Mouse (Mus musculus): Measurements from ENCODE around the gene Togaram2.
"Not testable (repeated sequence)": the region's sequence is repeated elsewhere in the genome, so short reads cannot be mapped to it uniquely, and the experiment has no call there.

Togaram2 gene

GRCm38 (mm10) chr17:71673092-71673491, at the start of gene Togaram2:
Gene Togaram2 (plus strand): TSS chr17:71673261.
- peak; percentile 64 for DNase-seq (ENCODE audit: low spot score in 2 of 2)

GRCm38 (mm10) chr17:71631806-71632205, 41.3 kb upstream of the Togaram2 start:
- DNase-seq (ENCODE audit: low spot score in 2 of 2), result no peak

GRCm38 (mm10) chr17:71633350-71633749, 39.7 kb upstream of the Togaram2 start:
- DNase-seq (ENCODE audit: low spot score in 2 of 2), result no peak

- no peak for DNase-seq (ENCODE audit: low spot score in 2 of 2)
These were observed 36.3 kb upstream of the Togaram2 start for GRCm38 (mm10) chr17:71636786-71637185.

GRCm38 (mm10) chr17:71637750-71638265, 35.3 kb upstream of the Togaram2 start:
- no peak for DNase-seq (ENCODE audit: low spot score in 2 of 2)

- not testable (repeated sequence) for DNase-seq (ENCODE audit: low spot score in 2 of 2)
These were observed 34.0 kb upstream of the Togaram2 start for GRCm38 (mm10) chr17:71639056-71639455.

- DNase-seq (ENCODE audit: low spot score in 2 of 2), result no peak
These were observed 32.5 kb upstream of the Togaram2 start for GRCm38 (mm10) chr17:71640421-71641085.

- DNase-seq (ENCODE audit: low spot score in 2 of 2), result no peak
These were observed 30.9 kb upstream of the Togaram2 start for GRCm38 (mm10) chr17:71642190-71642589.

GRCm38 (mm10) chr17:71650011-71650410, 23.1 kb upstream of the Togaram2 start:
- DNase-seq (ENCODE audit: low spot score in 2 of 2), result no peak

- no peak for DNase-seq (ENCODE audit: low spot score in 2 of 2)
These were observed 20.6 kb upstream of the Togaram2 start for GRCm38 (mm10) chr17:71652495-71652894.

- DNase-seq (ENCODE audit: low spot score in 2 of 2), result no peak
These were observed 20.1 kb upstream of the Togaram2 start for GRCm38 (mm10) chr17:71652934-71653333.

GRCm38 (mm10) chr17:71657521-71657920, 15.5 kb upstream of the Togaram2 start:
- DNase-seq (ENCODE audit: low spot score in 2 of 2), result no peak

- no peak for DNase-seq (ENCODE audit: low spot score in 2 of 2)
These were observed 14.4 kb upstream of the Togaram2 start for GRCm38 (mm10) chr17:71658666-71659065.

GRCm38 (mm10) chr17:71660390-71660789, 12.7 kb upstream of the Togaram2 start:
- no peak for DNase-seq (ENCODE audit: low spot score in 2 of 2)

GRCm38 (mm10) chr17:71662751-71663250, 10.3 kb upstream of the Togaram2 start:
- peak; percentile 83 to 87 for DNase-seq (ENCODE audit: low spot score in 2 of 2)

GRCm38 (mm10) chr17:71663491-71663890, 9.6 kb upstream of the Togaram2 start:
- no peak for DNase-seq (ENCODE audit: low spot score in 2 of 2)

GRCm38 (mm10) chr17:71664172-71664571, 8.9 kb upstream of the Togaram2 start:
- no peak for DNase-seq (ENCODE audit: low spot score in 2 of 2)

GRCm38 (mm10) chr17:71665201-71665600, 7.9 kb upstream of the Togaram2 start:
- DNase-seq (ENCODE audit: low spot score in 2 of 2), result no peak

GRCm38 (mm10) chr17:71669511-71669910, 3.5 kb upstream of the Togaram2 start:
- no peak for DNase-seq (ENCODE audit: low spot score in 2 of 2)

GRCm38 (mm10) chr17:71671840-71672546, 1.1 kb upstream of the Togaram2 start:
- DNase-seq (ENCODE audit: low spot score in 2 of 2), result peak in 1 of 2 experiments; percentile 66

- DNase-seq (ENCODE audit: low spot score in 2 of 2), result no peak
These were observed 875 bp downstream of the Togaram2 start for GRCm38 (mm10) chr17:71673936-71674335.

GRCm38 (mm10) chr17:71674886-71675285, 1.8 kb downstream of the Togaram2 start:
- peak in 1 of 2 experiments; percentile 67 for DNase-seq (ENCODE audit: low spot score in 2 of 2)

GRCm38 (mm10) chr17:71681666-71682065, 8.6 kb downstream of the Togaram2 start:
- DNase-seq (ENCODE audit: low spot score in 2 of 2), result no peak
